ENCODE assay signal across 1 mouse cellular context in the genomic region with DNA sequence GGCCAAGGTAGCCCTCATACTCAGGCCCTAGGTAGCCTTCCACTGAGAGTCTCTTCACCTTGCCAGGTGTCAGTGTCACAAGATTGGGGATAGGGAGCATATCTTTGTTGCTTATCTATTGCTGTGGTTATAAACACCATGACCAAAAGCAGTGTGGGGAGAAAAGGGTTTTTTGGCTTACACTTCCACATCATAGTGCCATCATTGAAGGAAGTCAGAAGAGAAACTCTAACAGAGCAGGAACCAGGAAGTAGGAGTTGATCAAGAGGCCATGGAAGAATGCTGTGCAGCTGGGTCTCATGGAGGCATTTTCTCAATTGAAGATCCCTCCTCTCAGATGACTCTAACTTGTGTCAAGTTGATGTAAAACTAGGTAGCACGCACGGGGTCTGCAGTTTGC.
A peak's percentile ranks its signal among the peaks of the same experiment; 100 is the strongest.
TF ChIP-seq lines count a peak whose summit lies in the region.

No protein-coding gene starts in this region.

TF ChIP-seq in MEL, 35 proteins besides CTCF, POLR2A, EP300 and RAD21:
- TF ChIP-seq ELF1 (IDR thresholded peaks at IDR 0.05; ENCODE audit: low read depth, low read length) (peak; percentile 75), ZNF384 (IDR thresholded peaks at IDR 0.05; ENCODE audit: low read depth, low read length) (no peak), HCFC1 (IDR thresholded peaks at IDR 0.05; ENCODE audit: low read depth, low read length) (0 out of 2 replicates have a peak, but pooled peaks have one; percentile 26), SIN3A (IDR thresholded peaks at IDR 0.05; ENCODE audit: low read length) (0 out of 2 replicates have a peak, but pooled peaks have one; percentile 17), NELFE (IDR thresholded peaks at IDR 0.05; ENCODE audit: low read depth, low read length) (no peak), USF1 (IDR thresholded peaks at IDR 0.05; ENCODE audit: low read depth, low read length) (no peak), ETS1 (IDR thresholded peaks at IDR 0.05; ENCODE audit: low read depth, low read length) (peak; percentile 38; the same call in 1 of the 2 replicates), GATA1 (IDR thresholded peaks at IDR 0.05; ENCODE audit: low read depth, low read length) (peak; percentile 56)
